Mouse (Mus musculus): ENCODE data around the gene Dmd. TPM values are rescaled to one million over a fixed set of nuclear protein-coding genes. Genes with fewer than 3 reads are reported as not detected.

Dmd gene
- polyA plus RNA-seq, 1 experiment from 2014 or later = 21.4 TPM

- Histone ChIP-seq H3K9me3 (replicated peaks) (no peaks in the 10 kb centered on the region), H3K27me3 (no peaks in the 10 kb centered on the region), H3K4me2 (replicated peaks) (no peak overlapping the region), H3K9ac (no peak overlapping the region), H3K4me1 (no peaks in the 10 kb centered on the region), H3K36me3 (no peaks in the 10 kb centered on the region), H3K4me3 (no peak overlapping the region), H3K27ac (no peak overlapping the region)
- 35% methylated on average over 3 of the region's 3 CpGs for WGBS
- ATAC-seq (ENCODE audit: low FRiP score) = no peak
Observed at GRCm38 (mm10) chrX:84443985-84444384, 1495.3 kb downstream of the Dmd start.

- Histone ChIP-seq H3K4me3 (no peak overlapping the region), H3K4me2 (replicated peaks) (no peak overlapping the region), H3K36me3 (no peaks in the 10 kb centered on the region), H3K9ac (no peak overlapping the region), H3K27ac (no peak overlapping the region), H3K27me3 (no peaks in the 10 kb centered on the region), H3K4me1 (no peaks in the 10 kb centered on the region), H3K9me3 (replicated peaks) (no peaks in the 10 kb centered on the region)
- ATAC-seq (ENCODE audit: low FRiP score) = no peak
Observed at GRCm38 (mm10) chrX:84444638-84445037, 1496.0 kb downstream of the Dmd start.

- Histone ChIP-seq H3K4me1 (no peaks in the 10 kb centered on the region), H3K9ac (no peak overlapping the region), H3K27ac (no peak overlapping the region), H3K36me3 (no peaks in the 10 kb centered on the region), H3K4me2 (replicated peaks) (no peak overlapping the region), H3K9me3 (replicated peaks) (no peaks in the 10 kb centered on the region; the same call in 1 of the 2 replicates), H3K4me3 (no peak overlapping the region), H3K27me3 (no peaks in the 10 kb centered on the region)
- no peak for ATAC-seq (ENCODE audit: low FRiP score)
- WGBS = 81% methylated on average over 1 of the region's 1 CpGs
Observed at GRCm38 (mm10) chrX:84454473-84454872, 1505.8 kb downstream of the Dmd start.

- Histone ChIP-seq H3K27me3 (no peaks in the 10 kb centered on the region), H3K9ac (no peak overlapping the region), H3K4me2 (replicated peaks) (no peak overlapping the region), H3K4me1 (no peaks in the 10 kb centered on the region), H3K36me3 (no peaks in the 10 kb centered on the region), H3K9me3 (replicated peaks) (no peaks in the 10 kb centered on the region), H3K27ac (no peak overlapping the region), H3K4me3 (no peak overlapping the region)
- WGBS = 68% methylated on average over 3 of the region's 3 CpGs
- ATAC-seq (ENCODE audit: low FRiP score) = no peak
Observed at GRCm38 (mm10) chrX:84514650-84515366, 1566.1 kb downstream of the Dmd start.

GRCm38 (mm10) chrX:84551995-84552394, 1603.3 kb downstream of the Dmd start:
- no peaks in the 10 kb centered on the region for H3K36me3 ChIP-seq
- no peaks in the 10 kb centered on the region for H3K27me3 ChIP-seq
- no peaks in the 10 kb centered on the region for H3K9me3 ChIP-seq (replicated peaks)
- no peak for ATAC-seq (ENCODE audit: low FRiP score)
- H3K9ac ChIP-seq = no peak overlapping the region
- 86% methylated on average over 1 of the region's 1 CpGs for WGBS
- H3K4me3 ChIP-seq = no peak overlapping the region
- H3K4me2 ChIP-seq (replicated peaks) = no peak overlapping the region
- H3K4me1 ChIP-seq = no peaks in the 10 kb centered on the region
- no peak overlapping the region for H3K27ac ChIP-seq

- ATAC-seq (ENCODE audit: low FRiP score) = no peak
- H3K4me3 ChIP-seq = no peak overlapping the region
- no peak overlapping the region for H3K4me2 ChIP-seq (replicated peaks)
- WGBS = 17% methylated on average over 1 of the region's 1 CpGs
- no peaks in the 10 kb centered on the region for H3K27me3 ChIP-seq
- no peaks in the 10 kb centered on the region for H3K4me1 ChIP-seq
- H3K9me3 ChIP-seq (replicated peaks) = no peaks in the 10 kb centered on the region
- H3K36me3 ChIP-seq = no peaks in the 10 kb centered on the region
- no peak overlapping the region for H3K27ac ChIP-seq
- H3K9ac ChIP-seq = no peak overlapping the region
Observed at GRCm38 (mm10) chrX:84553441-84553840, 1604.8 kb downstream of the Dmd start.

GRCm38 (mm10) chrX:84598476-84598875, 1649.8 kb downstream of the Dmd start:
- Histone ChIP-seq H3K36me3 (no peaks in the 10 kb centered on the region), H3K4me3 (no peak overlapping the region), H3K9me3 (replicated peaks) (no peaks in the 10 kb centered on the region), H3K4me2 (replicated peaks) (no peak overlapping the region), H3K9ac (no peak overlapping the region), H3K27me3 (no peaks in the 10 kb centered on the region), H3K4me1 (no peaks in the 10 kb centered on the region), H3K27ac (no peak overlapping the region)
- ATAC-seq (ENCODE audit: low FRiP score) = no peak

- no peak overlapping the region for H3K4me2 ChIP-seq (replicated peaks)
- no peak for ATAC-seq (ENCODE audit: low FRiP score)
- no peaks in the 10 kb centered on the region for H3K36me3 ChIP-seq
- H3K4me1 ChIP-seq = no peaks in the 10 kb centered on the region
- H3K9me3 ChIP-seq (replicated peaks) = no peaks in the 10 kb centered on the region
- H3K9ac ChIP-seq = no peak overlapping the region
- no peaks in the 10 kb centered on the region for H3K27me3 ChIP-seq
- no peak overlapping the region for H3K4me3 ChIP-seq
- no peak overlapping the region for H3K27ac ChIP-seq
Observed at GRCm38 (mm10) chrX:84640446-84640845, 1691.8 kb downstream of the Dmd start.

GRCm38 (mm10) chrX:84747683-84748082, 1799.0 kb downstream of the Dmd start:
- 26% methylated on average over 4 of the region's 4 CpGs for WGBS
- no peak; the same call in 1 of the 2 replicates for ATAC-seq (ENCODE audit: low FRiP score)
- H3K9ac ChIP-seq = no peak overlapping the region

GRCm38 (mm10) chrX:84860012-84860647, 1911.5 kb downstream of the Dmd start:
- no peaks in the 10 kb centered on the region for H3K4me1 ChIP-seq
- 20% methylated on average over 3 of the region's 3 CpGs for WGBS
- no peak overlapping the region for H3K4me2 ChIP-seq (replicated peaks)
- H3K27me3 ChIP-seq = no peaks in the 10 kb centered on the region
- H3K4me3 ChIP-seq = no peak overlapping the region
- peak; percentile 94 for ATAC-seq (ENCODE audit: low FRiP score)
- no peaks in the 10 kb centered on the region for H3K36me3 ChIP-seq
- no peaks in the 10 kb centered on the region for H3K9me3 ChIP-seq (replicated peaks)
- H3K27ac ChIP-seq = no peak overlapping the region
- H3K9ac ChIP-seq = no peak overlapping the region

More at GRCm38 (mm10) chrX:84747683-84748082, 1799.0 kb downstream of the Dmd start:
- no peak overlapping the region for H3K4me3 ChIP-seq
- H3K4me1 ChIP-seq = 0 out of 2 replicates have a peak, but pooled peaks cover 2% of the 10 kb centered on the region
- no peak overlapping the region for H3K4me2 ChIP-seq (replicated peaks)
- H3K27ac ChIP-seq = no peak overlapping the region
- H3K36me3 ChIP-seq = no peaks in the 10 kb centered on the region
- H3K27me3 ChIP-seq = no peaks in the 10 kb centered on the region
- H3K9me3 ChIP-seq (replicated peaks) = no peaks in the 10 kb centered on the region

- Histone ChIP-seq H3K27me3 (no peaks in the 10 kb centered on the region), H3K9ac (no peak overlapping the region), H3K4me3 (no peak overlapping the region), H3K9me3 (replicated peaks) (no peaks in the 10 kb centered on the region), H3K36me3 (no peaks in the 10 kb centered on the region), H3K4me1 (no peaks in the 10 kb centered on the region), H3K4me2 (replicated peaks) (no peak overlapping the region), H3K27ac (no peak overlapping the region)
- no peak for ATAC-seq (ENCODE audit: low FRiP score)
- 62% methylated on average over 4 of the region's 4 CpGs for WGBS
Observed at GRCm38 (mm10) chrX:84873090-84873489, 1924.4 kb downstream of the Dmd start.

- no peak for ATAC-seq (ENCODE audit: low FRiP score)
- no peak overlapping the region for H3K4me2 ChIP-seq (replicated peaks)
- H3K36me3 ChIP-seq = no peaks in the 10 kb centered on the region
- H3K9me3 ChIP-seq (replicated peaks) = no peaks in the 10 kb centered on the region
- no peak overlapping the region for H3K27ac ChIP-seq
- no peak overlapping the region for H3K4me3 ChIP-seq
- no peaks in the 10 kb centered on the region for H3K4me1 ChIP-seq
- no peak overlapping the region for H3K9ac ChIP-seq
- 65% methylated on average over 3 of the region's 3 CpGs for WGBS
- H3K27me3 ChIP-seq = no peaks in the 10 kb centered on the region
Observed at GRCm38 (mm10) chrX:84878125-84878524, 1929.5 kb downstream of the Dmd start.

All from hindbrain, embryonic 12.5 days (tissue).